In the genomic region with DNA sequence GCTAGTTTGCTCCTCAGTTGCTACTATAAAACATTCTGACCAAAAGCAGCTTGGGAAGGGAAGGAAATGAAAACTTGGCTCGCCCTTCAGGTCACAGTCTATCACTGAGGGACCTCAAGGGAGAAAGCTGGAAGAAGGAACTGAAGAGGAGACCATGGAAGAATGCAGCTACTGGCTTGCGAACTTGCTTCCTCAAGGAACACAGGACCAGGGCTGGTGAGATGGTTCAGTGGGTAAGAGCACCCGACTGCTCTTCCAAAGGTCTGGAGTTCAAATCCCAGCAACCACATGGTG, we compare ENCODE assay signal across 29 mouse cellular contexts.
"Had no signal": no experiment of that assay in that cellular context is flagged by ENCODE, and none has a peak within 500 bp of the region (broad histone marks: within the 10 kb centered on the region; RNA-seq: fewer than 3 reads in every experiment).

No protein-coding gene starts in this region.

- H3K9ac ChIP-seq: heart, embryonic 13.5 days; heart, embryonic 15.5 days; hindbrain, embryonic 12.5 days; hindbrain, embryonic 13.5 days; hindbrain, embryonic 14.5 days; hindbrain, embryonic 15.5 days; intestine, embryonic 15.5 days; kidney, embryonic 15.5 days had no signal

- H3K4me1 ChIP-seq: heart, embryonic 10.5 days; heart, embryonic 13.5 days; heart, embryonic 15.5 days; hindbrain, embryonic 10.5 days; hindbrain, embryonic 12.5 days; hindbrain, embryonic 13.5 days; hindbrain, embryonic 15.5 days; intestine, embryonic 15.5 days; kidney, embryonic 15.5 days had no signal

- ATAC-seq: inflammation-experienced regulatory T-cells, adult 6 months; intestine, embryonic 15.5 days; intestine, embryonic 16.5 days; intestine, postnatal 0 days had no signal

- H3K36me3 ChIP-seq: heart, embryonic 10.5 days; heart, embryonic 13.5 days; heart, embryonic 15.5 days; hindbrain, embryonic 10.5 days; hindbrain, embryonic 12.5 days; hindbrain, embryonic 13.5 days; hindbrain, embryonic 15.5 days; intestine, embryonic 15.5 days; kidney, embryonic 15.5 days had no signal

- H3K4me3 ChIP-seq: heart, embryonic 10.5 days; heart, embryonic 13.5 days; heart, embryonic 15.5 days; hindbrain, embryonic 10.5 days; hindbrain, embryonic 12.5 days; hindbrain, embryonic 13.5 days; hindbrain, embryonic 15.5 days; intestine, embryonic 15.5 days; kidney, embryonic 15.5 days had no signal

- H3K27ac ChIP-seq: heart, embryonic 10.5 days; heart, embryonic 13.5 days; heart, embryonic 15.5 days; hindbrain, embryonic 10.5 days; hindbrain, embryonic 12.5 days; hindbrain, embryonic 13.5 days; hindbrain, embryonic 14.5 days; hindbrain, embryonic 15.5 days; hindbrain, postnatal 0 days; intestine, embryonic 15.5 days; kidney, embryonic 15.5 days; kidney, postnatal 0 days had no signal

- H3K9me3 ChIP-seq: heart, embryonic 10.5 days; heart, embryonic 13.5 days; heart, embryonic 15.5 days; hindbrain, embryonic 10.5 days; hindbrain, embryonic 12.5 days; hindbrain, embryonic 13.5 days; hindbrain, embryonic 15.5 days; intestine, embryonic 15.5 days; kidney, embryonic 15.5 days had no signal

- H3K27me3 ChIP-seq: heart, embryonic 13.5 days; heart, embryonic 15.5 days; hindbrain, embryonic 12.5 days; hindbrain, embryonic 13.5 days; hindbrain, embryonic 15.5 days; intestine, embryonic 15.5 days; kidney, embryonic 15.5 days had no signal

- DNase-seq: heart, postnatal 14 days; heart, postnatal 4 days; kidney, adult 11 months; kidney, adult 18-20 months; kidney, adult 2 months; kidney, adult 8-10 months; kidney, adult 9 months; kidney, postnatal 10 days; kidney, postnatal 14 days; kidney, postnatal 25 days; kidney, postnatal 36 days; kidney, postnatal 4 days; layer of hippocampus, adult 9-11 months had no signal

- H3K4me2 ChIP-seq: heart, embryonic 11.5 days; heart, embryonic 13.5 days; heart, embryonic 15.5 days; hindbrain, embryonic 12.5 days; hindbrain, embryonic 13.5 days; hindbrain, embryonic 14.5 days; hindbrain, embryonic 15.5 days; intestine, embryonic 15.5 days; kidney, embryonic 15.5 days had no signal
